In genomic region chr5:90902380-90903260, GRCm38 (mm10) we compare ENCODE assay signal across 8 mouse cellular contexts. TPM values are rescaled to one million over a fixed set of nuclear protein-coding genes. Genes with fewer than 3 reads are reported as not detected.
DNase-seq lines count a peak whose midpoint lies in the region; ATAC-seq and TF ChIP-seq lines count a peak whose summit lies in the region.

No protein-coding gene starts in this region.

- peak; percentile 47 for ATAC-seq in forebrain, embryonic 15.5 days (replicated peaks)
- peak; percentile 85 for ATAC-seq in neural tube, embryonic 15.5 days (ENCODE audit: low FRiP score)

- no peaks in the 10 kb centered on the region for H3K79me2 ChIP-seq in liver, adult 2 months (ENCODE audit: control insufficient read depth, insufficient read depth, low read length)

- H3K4me3 ChIP-seq in forebrain, embryonic 15.5 days = peak overlapping the region; percentile 32
- no peak overlapping the region for H3K4me3 ChIP-seq in liver, adult 2 months (ENCODE audit: insufficient read depth, low read depth, low read length)
- H3K4me3 ChIP-seq in neural tube, embryonic 15.5 days (replicated peaks) = peak overlapping the region; percentile 38

- no peak overlapping the region for H3K9ac ChIP-seq in forebrain, embryonic 15.5 days (replicated peaks)
- H3K9ac ChIP-seq in liver, adult 2 months (ENCODE audit: low read depth, low read length) = no peak overlapping the region
- H3K9ac ChIP-seq in neural tube, embryonic 15.5 days (replicated peaks) = no peak overlapping the region

- 12% methylated on average over 10 of the region's 10 CpGs for WGBS in forebrain, embryonic 15.5 days
- 18% methylated on average over 10 of the region's 10 CpGs for whole genome bisulfite sequencing in liver, adult 2 months
- WGBS in neural tube, embryonic 15.5 days = 12% methylated on average over 10 of the region's 10 CpGs

- H3K4me2 ChIP-seq in forebrain, embryonic 15.5 days (replicated peaks) = peak overlapping the region; percentile 66
- peak overlapping the region; percentile 85 for H3K4me2 ChIP-seq in neural tube, embryonic 15.5 days

- peaks cover 17% of the 10 kb centered on the region for H3K4me1 ChIP-seq in forebrain, embryonic 15.5 days
- peaks cover 10% of the 10 kb centered on the region for H3K4me1 ChIP-seq in liver, adult 2 months (ENCODE audit: control insufficient read depth, insufficient read depth, low read length)
- H3K4me1 ChIP-seq in neural tube, embryonic 15.5 days = peaks cover 10% of the 10 kb centered on the region

- DNase-seq in embryo, embryonic 10 days (ENCODE audit: low spot score) = peak; percentile 57
- no peak for DNase-seq in embryo, embryonic 9.5 days (ENCODE audit: extremely low spot score)
- DNase-seq in CD4-positive helper T cell, adult 2 months (ENCODE audit: low read depth, low spot score) = peak; percentile 14
- DNase-seq in liver, adult 2 months (ENCODE audit: extremely low read depth, low read depth, low spot score) = peak; percentile 29
- DNase-seq in spleen, postnatal 4 days (ENCODE audit: low spot score in 2 of 2) = no peak
- DNase-seq in left cerebral cortex, adult 18-20 months (ENCODE audit: low spot score in 2 of 2) = no peak

- H3K36me3 ChIP-seq in forebrain, embryonic 15.5 days = no peaks in the 10 kb centered on the region
- H3K36me3 ChIP-seq in liver, adult 2 months (ENCODE audit: control insufficient read depth, insufficient read depth, low read length) = no peaks in the 10 kb centered on the region
- H3K36me3 ChIP-seq in neural tube, embryonic 15.5 days = no peaks in the 10 kb centered on the region

- H3K9me3 ChIP-seq in forebrain, embryonic 15.5 days = no peaks in the 10 kb centered on the region
- no peaks in the 10 kb centered on the region for H3K9me3 ChIP-seq in neural tube, embryonic 15.5 days (replicated peaks)

- peaks cover 4% of the 10 kb centered on the region; the same call in 1 of the 2 replicates for H3K27me3 ChIP-seq in forebrain, embryonic 15.5 days
- peaks cover 2% of the 10 kb centered on the region; the same call in 1 of the 2 replicates for H3K27me3 ChIP-seq in liver, adult 2 months (ENCODE audit: control insufficient read depth, insufficient read depth, low read length)
- H3K27me3 ChIP-seq in neural tube, embryonic 15.5 days (replicated peaks) = peaks cover 11% of the 10 kb centered on the region; the same call in 1 of the 2 replicates

- TF ChIP-seq CTCF in liver, adult 2 months (IDR thresholded peaks at IDR 0.05; ENCODE audit: low read depth, low read length) = peak; percentile 70

- no peak for TF ChIP-seq POLR2A in liver, adult 2 months (IDR thresholded peaks at IDR 0.05; ENCODE audit: extremely low read depth, insufficient read depth, low read length)

- H3K27ac ChIP-seq in forebrain, embryonic 15.5 days (replicated peaks) = no peak overlapping the region
- H3K27ac ChIP-seq in liver, adult 2 months (replicated peaks; ENCODE audit: insufficient read depth, low read depth, low read length) = no peak overlapping the region
- no peak overlapping the region for H3K27ac ChIP-seq in neural tube, embryonic 15.5 days (replicated peaks)

RNA-seq across cellular contexts. Expression of gene Cxcl2, which starts 1.1 kb away (rescaled TPM):
- not detected in 2 replicates for polyA plus RNA-seq in forebrain, embryonic 15.5 days (2015; fragmentation: Nextera tagmentation; extraction: Ambion mirVana)
- total RNA-seq in liver, adult 2 months (2014; rRNA removed) = 0.07 and 0.28 TPM in 2 replicates
- 0.17 and 0.31 TPM in 2 replicates for polyA plus RNA-seq in liver, adult 2 months (2012; rRNA removed)
- not detected in 2 replicates for polyA plus RNA-seq in neural tube, embryonic 15.5 days (2015; fragmentation: Nextera tagmentation; extraction: Ambion mirVana)
- total RNA-seq in left cerebral cortex, adult 18-20 months (2021) = not detected

RNA-seq across cellular contexts. Expression of gene Cxcl1, which starts 11.6 kb away (rescaled TPM):
- polyA plus RNA-seq in forebrain, embryonic 15.5 days (2015; fragmentation: Nextera tagmentation; extraction: Ambion mirVana) = 0.24 TPM in 1 of 2 replicates, not detected in the other
- 8.2 and 9.3 TPM in 2 replicates for total RNA-seq in liver, adult 2 months (2014; rRNA removed)
- 2.0 and 4.2 TPM in 2 replicates for polyA plus RNA-seq in liver, adult 2 months (2012; rRNA removed)
- polyA plus RNA-seq in neural tube, embryonic 15.5 days (2015; fragmentation: Nextera tagmentation; extraction: Ambion mirVana) = 0.27 and 0.63 TPM in 2 replicates
- total RNA-seq in left cerebral cortex, adult 18-20 months (2021) = not detected

RNA-seq across cellular contexts. Expression of gene Mthfd2l, which starts 28.3 kb away (rescaled TPM):
- polyA plus RNA-seq in forebrain, embryonic 15.5 days (2015; fragmentation: Nextera tagmentation; extraction: Ambion mirVana) = 69.0 and 70.5 TPM in 2 replicates
- 7.8 and 9.9 TPM in 2 replicates for total RNA-seq in liver, adult 2 months (2014; rRNA removed)
- 6.3 and 6.4 TPM in 2 replicates for polyA plus RNA-seq in liver, adult 2 months (2012; rRNA removed)
- 76.4 and 86.6 TPM in 2 replicates for polyA plus RNA-seq in neural tube, embryonic 15.5 days (2015; fragmentation: Nextera tagmentation; extraction: Ambion mirVana)
- 10 to 100 TPM; 16.4 to 17.1 TPM for total RNA-seq in left cerebral cortex, adult 18-20 months (2021)

Comparison
In these comparisons a context has a peak if more than half of its experiments do, and no peak if none do; other contexts are left out.
1. DNase-seq: peak in embryo, embryonic 10 days (single experiment), CD4-positive helper T cell, adult 2 months (single experiment) and liver, adult 2 months (single experiment); none in embryo, embryonic 9.5 days (single experiment), spleen, postnatal 4 days (0 of 2) and left cerebral cortex, adult 18-20 months (0 of 2).